Comparison of ENCODE assay signal across 14 mouse cellular contexts in genomic region chr17:79977154-79977571, GRCm38 (mm10).
A peak's percentile ranks its signal among the peaks of the same experiment; 100 is the strongest.
DNase-seq lines count a peak whose midpoint lies in the region; ATAC-seq and TF ChIP-seq lines count a peak whose summit lies in the region.
"Had no signal": no experiment of that assay in that cellular context is flagged by ENCODE, and none has a peak within 500 bp of the region (broad histone marks: within the 10 kb centered on the region; RNA-seq: fewer than 3 reads in every experiment).

No protein-coding gene starts in this region.

- DNase-seq in gastrocnemius, adult 18-20 months (ENCODE audit: low spot score) = peak; percentile 62
- no peak for DNase-seq in gastrocnemius, postnatal 36 days
- peak; percentile 20 for DNase-seq in lung, postnatal 10 days
- DNase-seq in lung, adult 2 months = no peak
- peak; percentile 26 for DNase-seq in gastrocnemius, postnatal 10 days
- peak; percentile 85 for DNase-seq in skeletal muscle tissue, adult 2 months (ENCODE audit: low read depth, low spot score)
- DNase-seq in spleen, postnatal 10 days (ENCODE audit: low spot score in 2 of 2) = no peak
- DNase-seq: adrenal gland, postnatal 10 days; kidney, adult 8-10 months; retina, postnatal 1 day; thymus, postnatal 14 days had no signal

- intact Hi-C loops in gastrocnemius, postnatal 36 days (cut with DNase I) = loop anchor here (1.0 kb wide), 1 partner anchor 14 kb away; no protein-coding TSS in a partner anchor

- no peak for TF ChIP-seq CTCF in lung, adult 2 months (IDR thresholded peaks at IDR 0.05; ENCODE audit: insufficient read depth, low read length)

- no peak overlapping the region for H3K4me3 ChIP-seq in lung, adult 2 months (replicated peaks; ENCODE audit: extremely low read depth, low read depth, low read length)
- H3K4me3 ChIP-seq: hindbrain, embryonic 10.5 days; neural tube, embryonic 12.5 days had no signal

- TF ChIP-seq POLR2A in lung, adult 2 months (IDR thresholded peaks at IDR 0.05; ENCODE audit: borderline replicate concordance, extremely low read depth, low read depth, low read length) = no peak

- peaks cover 8% of the 10 kb centered on the region; the same call in 1 of the 2 replicates for H3K4me1 ChIP-seq in lung, adult 2 months (ENCODE audit: control insufficient read depth, insufficient read depth, low read length)

- WGBS in lung, adult 2 months = 64% methylated on average over 3 of the region's 3 CpGs

- no peak for ATAC-seq in monocyte, adult 5-6 weeks (replicated peaks; ENCODE audit: insufficient number of reproducible peaks, low FRiP score, low TSS enrichment, poor library complexity, severe bottlenecking)

Comparison
In these comparisons a context has a peak if more than half of its experiments do, and no peak if none do; other contexts are left out.
1. DNase-seq: peak in gastrocnemius, adult 18-20 months (single experiment), lung, postnatal 10 days (single experiment), gastrocnemius, postnatal 10 days (single experiment) and skeletal muscle tissue, adult 2 months (single experiment); none in gastrocnemius, postnatal 36 days (0 of 2), lung, adult 2 months (single experiment) and spleen, postnatal 10 days (0 of 2).